Mouse (Mus musculus) cerebellum, adult 2 months (tissue): ENCODE results near the gene Olfr1262.

Experiments
- CTCF ChIP-seq: fragments of 200-500 bp; IDR thresholded peaks from 2 replicates; pipeline ENCODE4 v1.5.1; 2011; ENCODE audit warnings: low read depth, mild to moderate bottlenecking, control low read depth, low read length, moderate library complexity, borderline replicate concordance; ENCODE audit not compliant: insufficient read depth
- POLR2A ChIP-seq: fragments of 200-500 bp; IDR thresholded peaks from 2 replicates; pipeline ENCODE4 v1.6.1; 2011; ENCODE audit warnings: low read length, control low read depth, borderline replicate concordance; ENCODE audit not compliant: insufficient read depth

DNA sequence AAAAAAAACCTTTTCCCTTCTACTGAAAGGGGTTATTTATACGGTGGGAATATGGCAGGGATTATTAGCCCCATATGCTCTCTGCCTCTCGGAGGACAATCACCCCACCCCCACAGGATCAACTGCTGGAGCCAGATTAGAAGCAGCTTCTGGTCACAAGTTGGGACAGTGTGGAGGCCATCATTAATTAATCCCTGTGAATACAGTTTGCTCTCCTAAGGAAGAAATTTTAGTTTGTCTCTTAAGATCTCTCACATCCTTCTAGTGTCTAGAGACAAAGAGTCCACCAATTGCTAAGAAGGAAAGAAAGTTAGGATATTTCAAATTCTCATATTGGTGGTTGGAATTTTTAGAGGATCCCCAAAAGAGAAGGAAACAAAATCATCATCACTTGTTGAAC, 25.5 kb downstream of the Olfr1262 start, which contains the start of gene Olfr1264:
- TF ChIP-seq CTCF (no peak), POLR2A (no peak)
